Mouse (Mus musculus) brain, embryonic 14.5 days (tissue): ENCODE data around the gene Amz1.

ENCODE experiments used
- CTCF ChIP-seq: fragments of 200-500 bp; IDR thresholded peaks from 2 replicates; pipeline ENCODE4 v1.5.1; 2012; ENCODE audit warnings: inconsistent platforms, mild to moderate bottlenecking, moderate library complexity, borderline replicate concordance; ENCODE audit not compliant: insufficient read depth, insufficient read length; ENCODE audit errors: extremely low read depth
- POLR2A ChIP-seq: fragments of 200-500 bp; IDR thresholded peaks from 2 replicates; pipeline ENCODE4 v1.6.1; 2012; ENCODE audit warnings: mild to moderate bottlenecking, inconsistent platforms, borderline replicate concordance; ENCODE audit not compliant: poor library complexity, insufficient read depth, insufficient read length, severe bottlenecking; ENCODE audit errors: extremely low read depth

- TF ChIP-seq CTCF = no peak
- no peak for TF ChIP-seq POLR2A
Observed at GRCm38 (mm10) chr5:140771612-140772011, 47.7 kb downstream of the Amz1 start.
